Comparison of ENCODE assay signal across 8 mouse cellular contexts in genomic region chr15:102074070-102074731, GRCm38 (mm10). TPM values are rescaled to one million over a fixed set of nuclear protein-coding genes. Genes with fewer than 3 reads are reported as not detected.
A peak's percentile ranks its signal among the peaks of the same experiment; 100 is the strongest.
DNase-seq lines count a peak whose midpoint lies in the region; ATAC-seq lines count a peak whose summit lies in the region.

No protein-coding gene starts in this region.

- H3K9me3 ChIP-seq in hindbrain, embryonic 13.5 days = no peaks in the 10 kb centered on the region

- peak; percentile 32; the same call in 1 of the 2 replicates for ATAC-seq in frontal cortex, adult (ENCODE audit: low TSS enrichment)
- peak; percentile 70 for ATAC-seq in hindbrain, embryonic 13.5 days (ENCODE audit: low FRiP score)

- peaks cover 12% of the 10 kb centered on the region for H3K27me3 ChIP-seq in hindbrain, embryonic 13.5 days

- H3K4me3 ChIP-seq in hindbrain, embryonic 13.5 days = peak overlapping the region; percentile 90

- H3K9ac ChIP-seq in hindbrain, embryonic 13.5 days = peak overlapping the region; percentile 93

- peak overlapping the region; percentile 92 for H3K4me2 ChIP-seq in hindbrain, embryonic 13.5 days

- peak; percentile 83 for DNase-seq in R1 (ENCODE audit: low read depth, low spot score)
- peak; percentile 81 for DNase-seq in cerebellum, adult 9-11 months
- DNase-seq in left cerebral cortex, adult 11 months (ENCODE audit: low spot score) = peak; percentile 47
- DNase-seq in lung, postnatal 25 days (ENCODE audit: low spot score) = peak; percentile 21
- DNase-seq in right cerebral cortex, adult 2 months (ENCODE audit: low spot score in 2 of 2) = peak; percentile 57 to 59
- DNase-seq in urinary bladder, adult 2 months (ENCODE audit: low spot score) = peak; percentile 63

- H3K27ac ChIP-seq in hindbrain, embryonic 13.5 days = peak overlapping the region; percentile 98

- WGBS in hindbrain, embryonic 13.5 days = under 1% methylated on average over 57 of the region's 57 CpGs

- H3K36me3 ChIP-seq in hindbrain, embryonic 13.5 days = no peaks in the 10 kb centered on the region

- H3K4me1 ChIP-seq in hindbrain, embryonic 13.5 days (replicated peaks) = peaks cover 24% of the 10 kb centered on the region

RNA-seq across cellular contexts. Expression of gene Eif4b, which starts 0.6 kb away (rescaled TPM):
- polyA plus RNA-seq in hindbrain, embryonic 13.5 days (2015; fragmentation: Nextera tagmentation; extraction: Ambion mirVana) = 82.3 and 82.9 TPM in 2 replicates
- 121 and 170 TPM in 2 replicates for polyA plus RNA-seq in urinary bladder, adult 2 months (2012; rRNA removed)

RNA-seq across cellular contexts. Expression of gene Tns2, which starts 26.0 kb away (rescaled TPM):
- 8.3 and 9.3 TPM in 2 replicates for polyA plus RNA-seq in hindbrain, embryonic 13.5 days (2015; fragmentation: Nextera tagmentation; extraction: Ambion mirVana)
- 69.2 and 107 TPM in 2 replicates for polyA plus RNA-seq in urinary bladder, adult 2 months (2012; rRNA removed)

RNA-seq across cellular contexts. Expression of gene Krt18, which starts 46.2 kb away (rescaled TPM):
- 7.6 and 14.2 TPM in 2 replicates for polyA plus RNA-seq in hindbrain, embryonic 13.5 days (2015; fragmentation: Nextera tagmentation; extraction: Ambion mirVana)
- 642 and 655 TPM in 2 replicates for polyA plus RNA-seq in urinary bladder, adult 2 months (2012; rRNA removed)

Comparison
In these comparisons a context has a peak if more than half of its experiments do, and no peak if none do; other contexts are left out.
1. Peak in every context shown above with its lines: DNase-seq, ATAC-seq, H3K4me3 ChIP-seq and H3K27ac ChIP-seq.
2. DNase-seq: peak in every context shown above with its lines; median percentile 83 in R1; 81 in cerebellum, adult 9-11 months; 63 in urinary bladder, adult 2 months; 58 in right cerebral cortex, adult 2 months; 47 in left cerebral cortex, adult 11 months; 21 in lung, postnatal 25 days.
3. RNA of gene Krt18, which starts 46.2 kb away (polyA plus RNA-seq): 642 to 655 TPM in urinary bladder, adult 2 months; 7.6 to 14.2 TPM in hindbrain, embryonic 13.5 days; every median in the first group is over 10 times any median in the second.